Mouse (Mus musculus) liver, embryonic 13.5 days (tissue): ENCODE measurements around the gene Mtmr6. TPM values are rescaled to one million over a fixed set of nuclear protein-coding genes. Genes with fewer than 3 reads are reported as not detected.

ENCODE experiments used
- ATAC-seq: fragments of 200-750 bp; cut with Nextera tagmentation; 2 replicates; pipeline ENCODE4 v1.8.0; 2017; ENCODE audit warnings: low read depth, mild to moderate bottlenecking, moderate number of reproducible peaks, moderate library complexity
- DNase-seq: peaks from one replicate; pipeline ENCODE4 v3.0.0; 2022
- H3K27ac ChIP-seq: fragments of 300-500 bp; sonication (generic); 2 replicates; pipeline ENCODE4 v1.5.1; 2015; ENCODE audit warnings: moderate library complexity, mild to moderate bottlenecking, inconsistent platforms
- H3K27me3 ChIP-seq: fragments of 300-500 bp; sonication (generic); 2 replicates; pipeline ENCODE4 v1.6.1; 2015; ENCODE audit warnings: mild to moderate bottlenecking, inconsistent platforms
- H3K36me3 ChIP-seq: fragments of 300-500 bp; sonication (generic); 2 replicates; pipeline ENCODE4 v1.6.1; 2015; ENCODE audit warnings: mild to moderate bottlenecking, inconsistent platforms
- H3K4me1 ChIP-seq: fragments of 300-500 bp; sonication (generic); replicated peaks from 2 replicates; pipeline ENCODE4 v1.6.1; 2015; ENCODE audit warnings: inconsistent platforms
- H3K4me2 ChIP-seq: fragments of 300-500 bp; sonication (generic); 2 replicates; pipeline ENCODE4 v1.6.1; 2015; ENCODE audit warnings: inconsistent platforms, mild to moderate bottlenecking, moderate library complexity
- H3K4me3 ChIP-seq: fragments of 300-500 bp; sonication (generic); replicated peaks from 2 replicates; pipeline ENCODE4 v1.5.1; 2015; ENCODE audit warnings: mild to moderate bottlenecking, inconsistent platforms
- H3K9ac ChIP-seq: fragments of 300-500 bp; sonication (generic); 2 replicates; pipeline ENCODE4 v1.6.1; 2015; ENCODE audit warnings: mild to moderate bottlenecking, inconsistent platforms
- H3K9me3 ChIP-seq: fragments of 300-500 bp; sonication (generic); replicated peaks from 2 replicates; pipeline ENCODE4 v1.6.1; 2016; ENCODE audit warnings: inconsistent platforms
- WGBS: fragments of 180-500 bp; shearing (Covaris S2); methylation state at CpG from one replicate; pipeline ENCODE4 v1.1.7; 2015; ENCODE audit not compliant: insufficient replicate concordance; 5-methylcytosine and 5-hydroxymethylcytosine counted together
- polyA plus RNA-seq: library from polyadenylated mRNA; unstranded; fragments of >200 nt; fragmentation: Nextera tagmentation; extraction: Ambion mirVana; gene quantifications from 2 replicates; pipeline ENCODE4 v1.2.1, GENCODE M21; 2015

Gene Mtmr6
- polyA plus RNA-seq, 1 experiment from 2014 or later, result 13.4 TPM

DNA sequence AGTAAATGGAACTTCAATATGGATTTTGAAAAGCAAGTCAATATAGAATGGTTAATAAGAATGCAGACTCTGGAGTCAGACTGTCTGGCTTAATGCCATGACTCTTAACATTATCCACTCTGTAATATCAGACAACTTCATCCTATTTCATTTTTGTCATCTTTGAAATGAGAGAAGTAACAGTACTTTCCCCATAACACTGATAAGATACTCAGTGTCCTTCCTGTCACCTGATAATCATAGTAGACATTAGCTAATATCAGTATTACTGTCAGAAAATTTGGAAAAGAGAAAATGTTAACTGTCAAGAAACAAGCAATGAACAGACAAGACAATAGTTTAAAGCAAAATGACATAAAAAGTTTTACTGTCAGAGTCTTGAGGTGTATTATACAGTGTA, 10.3 kb upstream of the Mtmr6 start:
- Histone ChIP-seq H3K9me3 (no peaks in the 10 kb centered on the region), H3K4me1 (peaks cover 32% of the 10 kb centered on the region), H3K4me3 (no peak overlapping the region), H3K27ac (no peak overlapping the region), H3K36me3 (no peaks in the 10 kb centered on the region), H3K9ac (no peak overlapping the region), H3K4me2 (no peak overlapping the region), H3K27me3 (no peaks in the 10 kb centered on the region)
- DNase-seq (no peak), ATAC-seq (no peak)

DNA sequence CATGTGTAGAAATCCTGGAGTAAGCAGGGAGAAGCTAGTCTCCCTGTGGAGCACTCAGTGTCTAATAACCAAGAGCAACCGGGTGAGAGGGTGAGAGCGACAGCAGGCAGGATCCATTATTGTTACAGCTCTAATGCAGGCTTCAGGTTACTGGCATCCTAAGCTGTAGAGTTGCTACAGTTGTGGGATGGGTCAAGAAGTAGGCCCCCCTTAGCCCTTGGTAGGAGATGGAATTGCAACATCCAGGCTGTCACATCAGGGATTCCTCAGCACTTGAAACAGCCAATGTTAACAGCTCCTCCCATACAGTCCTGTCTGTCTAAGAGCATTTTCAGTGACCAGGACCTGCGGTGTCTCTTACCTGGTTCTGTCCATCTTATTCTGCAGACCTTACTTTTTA, 8.7 kb upstream of the Mtmr6 start:
- Histone ChIP-seq H3K27me3 (no peaks in the 10 kb centered on the region), H3K36me3 (no peaks in the 10 kb centered on the region), H3K4me2 (no peak overlapping the region), H3K27ac (no peak overlapping the region), H3K4me3 (no peak overlapping the region), H3K4me1 (peaks cover 27% of the 10 kb centered on the region), H3K9ac (0 out of 2 replicates have a peak overlapping the region, but pooled peaks have one; percentile 26), H3K9me3 (no peaks in the 10 kb centered on the region)
- 53% methylated on average over 3 of the region's 3 CpGs for WGBS
- DNase-seq, result no peak
- no peak for ATAC-seq

DNA sequence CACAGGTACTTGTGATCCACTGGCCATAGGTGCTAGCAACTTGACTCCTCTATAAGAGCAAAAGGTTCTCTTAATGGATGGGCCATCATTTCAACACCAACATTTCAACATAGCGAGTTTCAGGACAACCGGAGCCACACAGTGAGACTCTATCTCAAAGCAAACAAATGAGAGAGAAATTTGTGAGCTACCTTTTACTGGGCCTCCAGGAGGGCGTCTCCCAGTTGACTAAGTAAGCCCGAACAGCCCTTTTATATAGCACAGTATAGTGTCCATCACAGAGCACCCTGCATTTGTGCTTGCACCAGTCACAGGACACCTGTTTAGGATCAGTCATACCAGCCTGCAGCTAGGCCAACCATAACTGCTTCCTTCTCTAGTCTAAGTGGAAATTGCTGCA, 7.9 kb upstream of the Mtmr6 start:
- 52% methylated on average over 4 of the region's 4 CpGs for WGBS
- no peaks in the 10 kb centered on the region for H3K36me3 ChIP-seq
- no peaks in the 10 kb centered on the region for H3K9me3 ChIP-seq
- H3K4me2 ChIP-seq, result peak overlapping the region; percentile 49
- peak; percentile 76 for ATAC-seq
- H3K4me3 ChIP-seq, result no peak overlapping the region; the same call in 1 of the 2 replicates
- no peaks in the 10 kb centered on the region for H3K27me3 ChIP-seq
- no peak for DNase-seq
- peak overlapping the region; percentile 39; the same call in 1 of the 2 replicates for H3K27ac ChIP-seq
- peak overlapping the region; percentile 26; the same call in 1 of the 2 replicates for H3K9ac ChIP-seq
- peaks cover 27% of the 10 kb centered on the region for H3K4me1 ChIP-seq

DNA sequence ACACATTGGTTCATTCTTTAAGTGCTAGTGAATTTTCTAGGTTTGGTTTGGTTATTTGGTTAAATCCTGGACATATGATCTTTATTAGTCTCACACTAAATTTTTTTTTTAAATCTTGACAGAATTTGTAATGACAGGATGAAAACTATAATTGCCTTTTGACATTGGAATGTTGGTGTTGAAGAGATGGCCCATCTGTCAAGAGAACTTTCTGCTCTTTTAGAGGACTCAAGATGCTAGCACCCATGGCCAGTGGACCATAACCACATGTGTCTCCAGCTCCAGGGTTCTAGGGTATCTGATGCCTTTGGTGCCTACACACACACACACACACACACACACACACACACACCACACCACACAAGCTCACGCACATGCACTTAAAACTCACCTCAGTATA, 7.2 kb upstream of the Mtmr6 start:
- DNase-seq, result no peak
- Histone ChIP-seq H3K4me2 (no peak overlapping the region), H3K27me3 (no peaks in the 10 kb centered on the region), H3K9me3 (no peaks in the 10 kb centered on the region), H3K27ac (no peak overlapping the region), H3K36me3 (no peaks in the 10 kb centered on the region), H3K4me1 (peaks cover 20% of the 10 kb centered on the region), H3K4me3 (no peak overlapping the region), H3K9ac (no peak overlapping the region)
- ATAC-seq, result no peak
- 75% methylated on average over 1 of the region's 1 CpGs for WGBS

DNA sequence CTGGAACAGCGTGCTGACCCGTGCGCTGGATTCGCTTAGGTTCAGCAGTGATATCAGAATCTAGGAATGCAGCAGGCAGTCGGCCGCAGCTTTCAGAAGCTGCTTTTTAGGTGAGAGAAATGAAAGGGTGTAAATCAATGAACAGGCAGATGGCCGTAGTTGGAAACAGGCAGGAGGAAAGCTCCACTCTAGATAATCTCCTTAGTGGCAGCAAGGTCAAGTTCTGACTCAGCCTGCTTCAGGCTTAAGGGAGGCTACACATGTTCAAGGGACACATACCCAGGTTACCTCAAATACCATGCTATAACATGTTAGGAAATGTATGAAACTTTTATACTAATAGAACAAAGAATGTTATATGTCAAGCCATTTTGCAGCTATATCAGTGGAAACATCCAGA, 2.7 kb upstream of the Mtmr6 start:
- no peak overlapping the region for H3K9ac ChIP-seq
- H3K4me2 ChIP-seq, result no peak overlapping the region
- ATAC-seq (no peak), DNase-seq (no peak)
- 73% methylated on average over 7 of the region's 7 CpGs for WGBS
- no peak overlapping the region for H3K4me3 ChIP-seq
- no peak overlapping the region for H3K27ac ChIP-seq
- H3K4me1 ChIP-seq, result peaks cover 18% of the 10 kb centered on the region
- H3K9me3 ChIP-seq, result no peaks in the 10 kb centered on the region
- no peaks in the 10 kb centered on the region for H3K27me3 ChIP-seq
- H3K36me3 ChIP-seq, result no peaks in the 10 kb centered on the region

DNA sequence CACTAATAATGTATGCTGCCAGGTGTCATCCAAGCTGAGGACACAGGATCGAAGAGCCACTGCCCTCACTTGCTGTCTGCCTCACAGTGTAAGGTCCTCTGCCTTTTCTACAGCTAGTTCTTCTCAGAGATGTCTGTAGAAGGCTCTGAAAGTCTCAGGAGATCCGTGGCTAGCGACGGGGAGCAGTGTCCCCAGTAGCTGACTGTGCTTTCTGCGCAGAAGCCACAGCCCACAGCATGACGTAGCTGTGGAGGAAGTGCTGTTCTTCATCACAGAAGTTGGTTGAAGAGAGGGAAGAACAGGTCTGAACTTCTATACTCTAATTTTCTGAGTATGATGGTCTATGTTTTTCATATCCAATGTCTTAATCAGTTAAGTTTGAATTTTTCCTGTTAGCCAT, 4.3 kb downstream of the Mtmr6 start:
- ATAC-seq (no peak), DNase-seq (no peak)
- Histone ChIP-seq H3K4me2 (0 out of 2 replicates have a peak overlapping the region, but pooled peaks have one; percentile 6), H3K4me3 (no peak overlapping the region), H3K9me3 (no peaks in the 10 kb centered on the region), H3K4me1 (peaks cover 40% of the 10 kb centered on the region), H3K27ac (no peak overlapping the region), H3K36me3 (no peaks in the 10 kb centered on the region), H3K27me3 (no peaks in the 10 kb centered on the region), H3K9ac (no peak overlapping the region)
- 32% methylated on average over 6 of the region's 6 CpGs for WGBS

DNA sequence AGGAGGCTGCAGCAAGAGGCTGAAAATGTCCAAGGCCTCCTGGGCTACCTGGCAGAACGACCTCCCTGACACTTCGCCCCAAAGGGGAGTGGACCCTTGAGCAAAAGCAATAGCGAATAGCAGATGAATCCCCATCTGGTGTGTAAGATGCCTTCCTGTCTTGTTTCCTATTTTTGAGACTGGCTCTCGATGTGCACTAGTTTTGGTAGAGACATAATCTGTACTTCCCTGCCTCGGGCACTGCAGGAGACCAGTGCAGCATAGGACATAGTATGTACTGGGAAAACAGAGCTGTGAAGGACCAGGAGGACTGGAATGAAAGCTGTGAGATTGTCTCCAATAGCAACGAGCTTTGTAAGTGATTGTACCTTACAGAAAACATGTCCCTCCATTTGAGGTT, 8.3 kb downstream of the Mtmr6 start:
- DNase-seq, result no peak
- no peak overlapping the region for H3K27ac ChIP-seq
- peaks cover 19% of the 10 kb centered on the region for H3K4me1 ChIP-seq
- H3K9ac ChIP-seq, result no peak overlapping the region
- ATAC-seq, result no peak
- no peak overlapping the region for H3K4me2 ChIP-seq
- H3K36me3 ChIP-seq, result no peaks in the 10 kb centered on the region
- H3K4me3 ChIP-seq, result no peak overlapping the region
- H3K9me3 ChIP-seq, result no peaks in the 10 kb centered on the region
- H3K27me3 ChIP-seq, result no peaks in the 10 kb centered on the region
- WGBS, result 47% methylated on average over 6 of the region's 6 CpGs

DNA sequence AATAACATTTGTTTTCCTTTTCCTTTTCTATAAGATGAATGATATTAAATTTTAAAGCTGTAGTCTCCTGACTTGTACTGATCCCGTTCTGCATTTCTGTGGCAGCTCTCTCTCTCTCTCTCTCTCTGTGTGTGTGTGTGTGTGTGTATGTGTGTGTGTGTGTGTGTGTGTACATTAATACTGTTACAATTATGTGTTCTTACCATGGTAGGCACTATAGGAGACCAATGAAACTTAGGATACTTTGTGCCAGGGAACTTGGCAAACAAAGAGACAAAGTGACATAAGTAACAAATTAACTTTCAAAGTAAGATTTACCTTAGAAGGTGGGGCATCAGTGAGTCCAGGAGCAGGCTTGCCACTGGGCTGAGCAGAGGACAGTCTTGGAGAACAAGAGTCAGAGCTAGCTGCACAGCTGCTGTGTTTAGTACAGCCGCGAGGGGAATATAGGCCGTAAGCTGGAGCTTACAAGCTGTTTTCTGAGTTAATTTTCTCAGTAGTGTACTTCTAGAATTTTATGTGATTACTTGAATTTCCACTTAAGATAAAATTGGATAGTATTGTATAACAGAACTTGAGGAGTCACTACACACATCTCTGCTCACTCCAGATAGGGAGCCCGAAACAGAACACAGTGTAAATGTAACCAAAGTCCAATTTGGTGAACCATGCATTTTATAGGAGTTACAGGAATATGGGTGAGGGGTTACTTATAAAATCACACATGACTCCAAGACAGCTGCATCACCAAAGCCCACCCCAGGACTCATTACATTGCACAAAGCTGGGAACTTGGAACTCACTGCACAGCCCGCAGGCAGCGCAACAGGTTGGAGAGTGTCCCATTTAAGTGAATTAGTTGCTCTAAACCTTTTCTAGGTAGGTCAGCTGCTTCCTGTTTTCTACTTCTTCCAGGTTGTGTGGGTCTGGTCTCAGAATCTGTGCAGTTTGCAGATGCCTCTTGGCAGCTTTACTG, 10.6 kb downstream of the Mtmr6 start:
- 84% methylated on average over 7 of the region's 7 CpGs for WGBS
- no peak overlapping the region for H3K4me2 ChIP-seq
- no peaks in the 10 kb centered on the region for H3K36me3 ChIP-seq
- H3K9ac ChIP-seq, result no peak overlapping the region
- H3K9me3 ChIP-seq, result no peaks in the 10 kb centered on the region
- no peak overlapping the region for H3K27ac ChIP-seq
- H3K4me3 ChIP-seq, result no peak overlapping the region
- no peaks in the 10 kb centered on the region for H3K27me3 ChIP-seq
- ATAC-seq (no peak), DNase-seq (no peak)
- peaks cover 11% of the 10 kb centered on the region for H3K4me1 ChIP-seq

DNA sequence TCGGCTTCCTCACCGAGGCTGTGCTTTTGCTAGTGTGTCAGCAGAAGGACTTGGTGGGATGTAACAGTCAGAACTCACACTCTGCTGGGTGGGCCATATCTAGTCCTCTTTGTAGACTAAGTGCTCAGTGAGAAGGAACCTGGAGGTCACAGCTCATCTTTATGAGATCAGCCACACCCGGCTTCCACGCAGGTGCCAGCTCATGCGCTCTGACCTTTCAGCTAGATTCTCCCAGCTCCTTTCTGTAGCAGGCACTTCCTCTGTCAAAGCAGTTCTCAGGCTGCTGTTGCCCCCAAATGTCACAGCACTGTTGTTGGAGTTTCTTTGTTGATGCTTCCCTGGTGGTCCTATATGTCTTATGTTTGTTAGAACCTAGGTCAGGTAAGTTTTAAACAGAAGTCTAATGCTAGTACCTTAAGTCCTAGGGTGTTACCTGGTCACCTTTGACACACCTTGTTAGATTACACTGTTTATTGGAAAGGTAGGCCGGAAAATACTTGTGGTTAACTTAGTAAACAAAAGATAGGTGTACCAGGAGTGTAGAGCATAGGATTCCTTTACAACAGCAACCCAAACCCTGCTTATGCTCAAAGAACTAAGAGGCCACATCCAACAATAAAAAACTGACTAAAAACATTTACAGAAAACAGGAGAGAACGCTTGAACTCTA, 21.3 kb downstream of the Mtmr6 start:
- Histone ChIP-seq H3K4me1 (no peaks in the 10 kb centered on the region), H3K9me3 (no peaks in the 10 kb centered on the region), H3K4me3 (no peak overlapping the region), H3K27me3 (no peaks in the 10 kb centered on the region), H3K4me2 (no peak overlapping the region), H3K9ac (no peak overlapping the region), H3K27ac (no peak overlapping the region), H3K36me3 (peaks cover 30% of the 10 kb centered on the region)
- ATAC-seq, result no peak
- 80% methylated on average over 7 of the region's 7 CpGs for WGBS
- DNase-seq, result no peak

DNA sequence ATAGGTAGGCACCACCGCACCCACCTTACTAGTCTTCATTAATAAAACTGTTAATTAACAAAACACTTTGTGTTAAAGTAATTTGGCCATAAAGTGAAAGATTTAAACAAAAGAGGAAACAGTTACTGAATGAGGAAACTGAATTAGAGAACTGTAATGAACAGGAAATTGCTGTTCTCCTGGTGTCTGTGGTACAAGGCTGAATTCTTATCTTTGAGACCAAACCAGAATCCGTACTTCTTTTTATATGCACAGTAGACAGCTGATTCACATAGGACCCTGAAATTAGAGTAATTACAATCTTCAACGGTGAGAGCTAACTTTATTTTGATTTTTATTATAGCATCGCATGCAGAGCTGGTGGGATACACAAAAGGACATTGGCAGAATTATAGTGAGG, 25.3 kb downstream of the Mtmr6 start:
- no peaks in the 10 kb centered on the region for H3K9me3 ChIP-seq
- ATAC-seq (no peak), DNase-seq (no peak)
- no peak overlapping the region for H3K4me3 ChIP-seq
- no peak overlapping the region for H3K27ac ChIP-seq
- H3K4me1 ChIP-seq, result no peaks in the 10 kb centered on the region
- peaks cover 31% of the 10 kb centered on the region for H3K36me3 ChIP-seq
- no peak overlapping the region for H3K4me2 ChIP-seq
- H3K27me3 ChIP-seq, result no peaks in the 10 kb centered on the region
- 41% methylated on average over 4 of the region's 4 CpGs for WGBS
- H3K9ac ChIP-seq, result no peak overlapping the region

DNA sequence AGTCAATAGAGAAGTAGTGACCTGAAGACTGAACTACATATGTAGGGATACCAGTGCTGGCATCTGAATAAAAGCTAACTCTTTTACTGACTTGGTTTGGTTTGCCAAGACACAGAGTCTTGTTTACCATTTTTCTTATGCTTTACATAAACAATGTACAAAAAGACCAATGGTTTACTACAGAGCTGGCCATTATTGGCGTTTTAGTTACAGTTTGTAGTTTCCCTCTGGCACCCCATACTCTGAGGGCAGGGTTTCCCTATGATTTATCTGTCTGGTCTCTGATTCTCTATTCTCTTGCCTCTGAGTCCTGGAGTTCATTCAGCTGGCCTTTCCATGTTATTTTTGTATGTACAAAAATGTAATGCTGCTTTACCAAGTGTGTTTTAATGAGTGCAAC, 30.5 kb downstream of the Mtmr6 start:
- H3K9me3 ChIP-seq, result no peaks in the 10 kb centered on the region
- no peak overlapping the region for H3K27ac ChIP-seq
- 66% methylated on average over 1 of the region's 1 CpGs for WGBS
- H3K4me1 ChIP-seq, result no peaks in the 10 kb centered on the region
- peaks cover 28% of the 10 kb centered on the region for H3K36me3 ChIP-seq
- H3K27me3 ChIP-seq, result no peaks in the 10 kb centered on the region
- no peak overlapping the region for H3K4me2 ChIP-seq
- DNase-seq (no peak), ATAC-seq (no peak)
- H3K9ac ChIP-seq, result no peak overlapping the region
- H3K4me3 ChIP-seq, result no peak overlapping the region
